Mouse (Mus musculus): ENCODE results near the gene Hyal2.
"Not testable (repeated sequence)": the region's sequence is repeated elsewhere in the genome, so short reads cannot be mapped to it uniquely, and the experiment has no call there.

Hyal2 gene

GRCm38 (mm10) chr9:107547957-107548356, 19.8 kb upstream of the Hyal2 start:
- DNase-seq, result no peak

DNA sequence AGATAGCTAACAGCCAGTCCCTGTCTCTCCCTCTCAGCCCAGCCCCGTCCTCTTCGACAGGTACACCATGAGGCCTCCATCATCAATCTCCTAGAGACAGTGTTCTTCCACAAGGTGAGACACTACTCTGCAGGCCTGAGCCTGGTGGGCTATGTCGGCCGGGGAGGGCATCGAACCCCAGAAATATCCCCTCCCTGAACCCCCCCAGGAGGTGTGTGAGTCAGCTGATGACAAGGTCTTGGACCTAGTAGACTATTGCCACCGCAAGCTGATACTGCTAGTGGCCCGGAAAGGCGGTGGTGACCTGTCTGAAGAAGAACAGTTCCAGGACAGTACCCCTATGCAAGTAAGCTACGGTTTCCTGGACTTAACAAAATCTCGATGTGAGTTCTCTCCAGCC, 18.9 kb upstream of the Hyal2 start:
- no peak for DNase-seq

GRCm38 (mm10) chr9:107549297-107550074, 18.3 kb upstream of the Hyal2 start:
- DNase-seq, result no peak

DNA sequence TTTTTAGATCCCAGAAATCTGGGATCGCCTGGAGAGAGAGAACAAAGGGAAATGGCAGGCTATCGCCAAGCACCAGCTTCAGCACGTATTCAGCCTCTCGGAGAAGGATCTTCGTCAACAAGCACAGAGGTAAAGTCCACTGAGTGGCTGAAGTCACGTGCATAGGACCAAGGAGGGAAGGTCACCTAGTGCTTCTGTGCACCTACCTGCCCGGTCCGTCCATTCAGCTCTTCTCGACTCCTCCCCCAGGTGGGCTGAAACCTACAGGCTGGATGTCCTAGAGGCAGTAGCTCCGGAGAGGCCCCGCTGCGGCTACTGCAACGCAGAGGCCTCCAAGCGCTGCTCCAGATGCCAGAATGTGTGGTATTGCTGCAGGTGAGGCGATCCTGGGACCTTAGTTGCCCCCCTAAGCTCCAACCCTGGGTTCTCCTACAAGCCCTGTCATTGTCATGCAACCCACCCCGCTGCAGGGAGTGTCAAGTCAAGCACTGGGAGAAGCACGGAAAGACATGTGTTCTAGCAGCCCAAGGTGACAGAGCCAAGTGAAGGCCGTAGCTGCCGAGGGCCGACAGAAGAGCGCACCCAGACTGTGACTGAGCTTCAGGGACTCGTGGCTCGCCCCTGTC, 17.1 kb upstream of the Hyal2 start:
- DNase-seq, result no peak

- no peak for DNase-seq
These were observed 16.4 kb upstream of the Hyal2 start, which contains the start of gene Rassf1 for GRCm38 (mm10) chr9:107551117-107551889. Gene Rassf1 (plus strand): TSS chr9:107551555.

DNA sequence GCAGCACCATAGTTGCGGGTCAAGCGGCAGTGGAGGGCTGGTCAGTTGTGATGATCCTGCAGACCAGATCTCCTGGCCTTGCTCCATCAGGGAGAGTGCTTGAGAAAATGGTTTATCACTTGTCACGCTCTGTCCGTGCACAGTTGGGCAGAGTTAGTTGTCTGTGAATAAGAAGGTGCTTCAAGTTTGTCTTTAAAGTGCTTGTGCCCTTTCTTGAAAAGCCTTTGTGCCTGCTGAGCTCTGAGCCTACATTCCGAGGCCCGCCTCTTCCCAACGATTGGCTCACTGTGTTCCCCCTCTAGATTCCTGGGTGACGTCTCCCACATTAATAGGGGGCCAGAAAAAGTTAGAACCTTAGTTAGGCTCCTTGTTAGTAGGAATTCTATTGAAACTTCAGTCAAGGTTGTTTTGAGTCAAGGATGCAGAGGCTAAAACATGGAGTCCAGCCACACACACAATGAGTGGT, 15.8 kb upstream of the Hyal2 start:
- DNase-seq, result no peak

DNA sequence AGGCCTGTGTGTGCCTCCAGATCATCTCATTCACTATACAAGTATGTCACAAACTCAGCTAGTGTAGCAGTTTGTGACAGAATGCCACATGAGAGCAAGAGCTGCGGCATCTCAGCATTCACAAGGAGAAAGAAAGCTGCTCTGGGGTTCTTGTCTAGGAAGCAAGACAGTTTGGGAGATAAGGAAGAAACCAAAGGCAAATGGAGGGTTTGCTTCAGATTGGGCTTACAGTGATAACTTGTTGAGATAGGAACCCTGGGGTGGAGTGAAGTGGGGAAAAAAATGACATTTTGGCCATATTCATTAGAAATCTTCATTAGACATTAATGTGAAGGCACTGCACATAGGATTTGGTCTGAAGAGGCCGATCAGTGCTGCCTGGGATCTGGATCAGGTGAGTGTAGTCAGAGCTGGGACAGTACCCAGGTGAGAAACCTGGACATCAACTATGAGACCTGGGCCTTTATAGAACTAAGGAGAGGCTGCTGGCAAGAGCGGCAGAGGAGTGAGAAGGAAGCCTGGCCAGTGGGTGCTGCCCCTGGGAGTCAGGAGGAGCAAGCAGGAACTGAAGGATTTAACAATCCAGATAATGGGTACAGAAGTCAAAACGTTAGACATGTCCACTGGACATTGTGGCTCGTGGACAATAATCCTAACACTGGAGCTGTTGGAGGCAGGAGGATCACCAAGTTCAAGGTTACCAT, 14.9 kb upstream of the Hyal2 start:
- no peak for DNase-seq

DNA sequence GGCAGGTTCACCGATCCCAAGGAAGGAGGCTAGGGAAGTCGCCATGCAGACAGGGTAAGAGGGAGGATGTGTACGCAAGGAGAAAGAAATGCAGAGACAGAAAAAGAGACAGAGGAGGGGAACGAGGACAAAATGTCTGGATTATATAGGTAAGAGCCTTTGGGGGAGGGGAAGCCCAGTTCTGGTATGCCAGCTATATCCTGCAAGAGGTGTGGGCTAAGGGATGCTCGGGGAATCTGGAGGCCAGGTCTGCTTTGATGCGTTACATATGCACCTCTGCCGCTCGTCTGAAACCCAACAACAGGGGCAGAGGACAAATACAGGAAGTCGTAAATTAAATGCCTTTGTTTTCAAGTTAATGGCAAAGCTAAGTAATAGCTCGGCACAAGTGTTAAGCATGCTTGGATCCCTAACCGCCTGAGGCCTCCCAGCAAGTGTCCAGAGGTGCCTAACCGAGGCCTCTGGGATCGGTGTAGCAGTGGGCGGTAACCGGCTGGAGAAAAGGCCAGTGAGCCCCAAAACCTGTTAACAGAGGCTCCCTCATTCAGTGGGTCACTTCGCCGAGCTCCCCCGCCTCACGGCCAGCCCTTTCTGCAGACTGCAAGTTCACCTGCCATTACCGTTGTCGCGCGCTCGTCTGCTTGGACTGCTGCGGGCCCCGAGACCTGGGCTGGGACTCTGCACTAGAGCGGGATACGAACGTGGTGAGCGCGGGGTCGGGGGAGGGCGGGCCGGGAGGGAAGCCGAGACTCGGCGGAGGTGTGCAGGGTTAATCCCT, 14.0 kb upstream of the Hyal2 start:
- peak; percentile 75 for DNase-seq

- DNase-seq, result peak; percentile 96
These were observed 13.4 kb upstream of the Hyal2 start for GRCm38 (mm10) chr9:107554319-107554825.

- no peak for DNase-seq
These were observed 12.7 kb upstream of the Hyal2 start for GRCm38 (mm10) chr9:107555031-107555457.

- DNase-seq, result no peak
These were observed 12.0 kb upstream of the Hyal2 start for GRCm38 (mm10) chr9:107555701-107556100.

DNA sequence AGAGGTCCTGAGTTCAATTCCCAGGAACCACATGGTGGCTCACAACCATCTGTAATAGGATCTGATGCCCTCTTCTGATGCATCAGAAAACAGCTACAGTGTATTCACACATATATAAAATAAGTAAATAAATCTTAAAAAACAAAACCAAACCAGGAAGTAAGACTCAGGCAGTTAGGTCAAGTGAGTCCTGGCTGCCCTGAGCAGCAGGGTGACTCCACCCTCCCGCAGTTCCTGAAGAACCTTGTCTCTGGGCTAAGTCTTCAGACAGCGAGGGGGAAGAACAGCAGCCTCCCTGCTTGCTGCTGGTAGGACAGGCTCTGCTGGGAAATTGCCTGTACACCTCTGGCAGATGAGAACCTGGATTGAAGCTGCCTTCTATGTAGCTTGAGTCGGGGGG, 11.4 kb upstream of the Hyal2 start:
- DNase-seq, result no peak

DNA sequence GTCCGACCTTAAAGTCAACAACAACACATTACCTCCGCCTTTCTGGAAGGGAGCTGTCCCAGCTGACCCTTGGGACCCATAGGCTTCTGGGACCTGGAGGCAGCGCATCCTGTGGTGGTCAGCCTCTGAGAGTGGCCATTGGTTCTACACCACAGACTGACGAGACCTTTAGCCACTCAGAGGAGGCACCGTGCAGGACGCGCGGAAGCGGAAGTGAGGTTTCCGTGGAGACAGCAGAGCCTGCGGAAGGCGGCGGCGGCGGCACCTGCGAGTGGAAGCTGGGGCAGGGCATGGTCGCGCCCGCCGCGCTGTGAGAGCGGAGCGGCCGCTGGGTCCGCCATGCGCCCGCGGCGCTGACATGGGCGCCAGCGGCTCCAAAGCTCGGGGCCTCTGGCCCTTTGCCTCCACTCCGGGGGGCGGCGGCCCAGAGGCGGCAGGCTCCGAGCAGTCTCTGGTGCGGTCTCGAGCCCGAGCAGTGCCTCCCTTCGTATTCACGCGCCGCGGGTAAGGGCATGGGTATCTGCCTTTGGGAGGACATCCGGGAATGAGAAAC, 4.6 kb upstream of the Hyal2 start, which contains the start of gene Tusc2:
Gene Tusc2 (plus strand): TSS at position 227 of the 553 bp plus-strand sequence.
- peak; percentile 95 for DNase-seq

- DNase-seq, result not testable (repeated sequence)
These were observed 2.2 kb upstream of the Hyal2 start for GRCm38 (mm10) chr9:107565556-107565955.

DNA sequence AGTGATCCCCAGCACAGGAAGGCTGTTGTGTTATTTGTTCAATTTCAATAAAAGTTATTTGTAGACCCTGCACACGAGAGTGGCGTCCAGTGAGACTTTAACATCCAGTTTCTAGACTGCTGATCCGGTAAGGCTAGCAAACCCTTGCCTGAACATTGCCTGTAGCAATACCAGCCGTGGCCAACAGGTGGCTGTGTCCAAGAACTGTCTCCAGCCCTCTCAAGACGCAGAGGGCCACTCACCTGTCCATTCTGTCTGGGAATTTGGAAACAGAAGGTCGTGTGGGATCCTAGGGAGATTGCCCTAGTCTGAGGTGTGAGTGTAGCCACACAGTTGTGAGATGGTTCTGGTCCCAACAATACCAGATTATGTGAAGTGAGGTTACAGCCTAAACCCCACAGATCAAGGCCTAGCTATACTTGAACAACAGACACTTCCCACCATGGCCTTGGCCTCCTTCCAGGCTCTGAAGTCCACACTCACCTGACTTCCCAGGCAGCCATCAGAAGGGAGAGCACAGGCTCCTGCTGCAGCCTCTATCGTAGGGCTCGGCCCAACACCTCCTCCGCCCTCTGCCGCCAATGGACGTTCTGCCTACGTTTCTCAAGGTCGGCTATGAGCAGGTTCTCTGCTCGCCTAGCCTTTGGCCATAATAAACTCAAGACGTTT, 1.6 kb upstream of the Hyal2 start:
- peak; percentile 79 for DNase-seq

DNA sequence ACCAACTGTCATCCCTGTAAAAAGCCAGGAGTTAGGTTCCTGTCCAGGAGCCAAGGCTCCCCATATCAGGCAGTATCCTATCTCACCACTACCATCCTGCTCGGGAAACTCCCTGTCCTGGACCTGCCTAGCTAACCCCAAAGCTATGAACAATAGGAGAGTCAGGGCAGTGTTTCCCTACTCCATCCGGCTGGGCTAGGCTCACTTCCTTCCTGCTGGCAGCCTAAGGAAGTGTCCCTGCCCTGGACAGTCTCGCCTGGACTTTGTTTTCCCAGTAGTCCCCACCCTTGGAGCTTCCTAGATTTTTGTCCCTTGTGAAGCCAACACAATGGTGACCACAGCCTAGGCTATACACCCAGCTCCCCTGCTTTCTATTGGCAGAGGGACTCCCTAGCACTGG, 890 bp upstream of the Hyal2 start:
- no peak for DNase-seq

- DNase-seq, result peak; percentile 84
These were observed 851 bp downstream of the Hyal2 start for GRCm38 (mm10) chr9:107568331-107569261.

DNA sequence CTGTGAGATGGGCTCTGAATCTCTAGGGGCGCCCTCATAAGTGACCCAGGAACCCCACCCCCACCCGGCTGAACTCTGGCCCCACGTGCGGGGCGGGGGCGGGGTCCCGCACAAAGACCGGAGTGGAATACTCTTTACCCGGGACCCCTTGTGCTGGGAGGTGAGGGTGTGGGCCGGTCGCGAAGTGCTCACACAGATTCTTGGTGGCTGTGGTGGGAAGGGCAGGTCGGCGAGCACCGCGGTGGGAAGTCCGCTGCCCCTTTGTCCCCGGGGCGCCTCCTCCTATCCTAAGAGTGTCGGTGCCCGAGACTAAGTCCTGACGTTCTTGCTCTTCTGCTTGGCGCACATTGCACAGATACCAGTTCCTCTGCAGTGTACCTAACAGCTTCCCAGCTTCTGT, 1.5 kb downstream of the Hyal2 start:
- no peak for DNase-seq

- DNase-seq, result no peak
These were observed 2.3 kb downstream of the Hyal2 start for GRCm38 (mm10) chr9:107570016-107570415.

- no peak for DNase-seq
These were observed 3.1 kb downstream of the Hyal2 start for GRCm38 (mm10) chr9:107570845-107571244.

Measured in cerebellum, adult 11-12 months (tissue).